Mouse (Mus musculus): ENCODE results near the gene Mbtps2.
A peak's percentile ranks its signal among the peaks of the same experiment; 100 is the strongest.

Gene Mbtps2

DNA sequence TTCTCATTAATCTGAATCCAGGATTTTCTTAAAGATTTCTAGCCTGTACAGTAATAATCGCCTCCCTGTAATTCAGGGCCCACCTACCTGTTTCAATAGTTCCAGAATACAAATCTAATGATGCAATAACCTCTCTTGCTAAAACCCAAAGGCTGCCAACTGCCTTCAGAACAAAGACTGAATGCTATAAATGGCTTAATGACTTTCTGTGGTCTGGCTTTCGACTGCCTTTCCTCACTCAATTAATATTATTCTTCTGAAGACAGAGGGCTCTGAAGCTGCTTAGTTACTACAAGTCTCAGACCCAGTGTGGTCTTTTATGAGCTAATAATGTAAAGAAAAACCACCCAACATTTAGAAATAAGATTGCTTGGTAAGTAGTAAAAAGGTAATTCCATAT is 96.6 kb downstream of the Mbtps2 start:
- DNase-seq = no peak

DNA sequence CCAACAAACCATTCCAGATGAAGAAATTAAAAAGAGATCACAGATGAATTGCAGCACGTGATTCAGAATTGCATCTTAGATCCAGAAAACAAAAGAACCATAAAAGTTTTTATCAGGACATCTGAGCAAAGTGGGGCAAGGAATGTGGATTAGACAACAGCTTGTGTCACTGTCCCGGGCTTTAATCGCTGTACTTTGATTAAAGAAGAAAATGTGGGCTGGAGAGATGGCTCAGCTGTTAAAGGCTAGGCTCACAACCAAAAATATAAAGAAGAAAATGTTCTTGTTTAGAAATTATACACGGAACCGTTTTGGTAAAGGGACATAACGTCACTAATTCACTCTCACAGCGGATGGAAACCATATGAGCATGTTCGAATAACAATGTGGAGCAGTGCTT is 98.5 kb downstream of the Mbtps2 start:
- DNase-seq = no peak

DNA sequence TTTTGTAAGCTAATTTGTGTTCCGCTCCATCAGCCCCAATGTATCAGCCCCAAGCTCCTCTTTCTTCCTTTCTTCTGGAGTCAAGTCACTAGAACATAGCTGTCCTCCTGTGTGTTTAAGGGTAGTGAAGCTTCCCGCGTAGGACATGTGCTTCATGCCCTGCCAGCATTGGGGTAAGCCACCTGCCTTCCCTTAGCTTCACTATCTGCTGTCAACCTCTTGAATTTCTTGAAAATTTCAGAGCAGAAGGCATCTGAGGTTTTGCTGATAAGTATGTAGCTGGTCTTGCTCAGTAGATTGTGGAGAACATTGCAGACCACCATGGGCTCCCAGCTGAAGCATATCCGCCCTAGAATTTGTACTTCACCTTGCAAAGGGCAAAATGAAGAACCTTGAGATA is 105.4 kb downstream of the Mbtps2 start:
- DNase-seq = no peak

DNA sequence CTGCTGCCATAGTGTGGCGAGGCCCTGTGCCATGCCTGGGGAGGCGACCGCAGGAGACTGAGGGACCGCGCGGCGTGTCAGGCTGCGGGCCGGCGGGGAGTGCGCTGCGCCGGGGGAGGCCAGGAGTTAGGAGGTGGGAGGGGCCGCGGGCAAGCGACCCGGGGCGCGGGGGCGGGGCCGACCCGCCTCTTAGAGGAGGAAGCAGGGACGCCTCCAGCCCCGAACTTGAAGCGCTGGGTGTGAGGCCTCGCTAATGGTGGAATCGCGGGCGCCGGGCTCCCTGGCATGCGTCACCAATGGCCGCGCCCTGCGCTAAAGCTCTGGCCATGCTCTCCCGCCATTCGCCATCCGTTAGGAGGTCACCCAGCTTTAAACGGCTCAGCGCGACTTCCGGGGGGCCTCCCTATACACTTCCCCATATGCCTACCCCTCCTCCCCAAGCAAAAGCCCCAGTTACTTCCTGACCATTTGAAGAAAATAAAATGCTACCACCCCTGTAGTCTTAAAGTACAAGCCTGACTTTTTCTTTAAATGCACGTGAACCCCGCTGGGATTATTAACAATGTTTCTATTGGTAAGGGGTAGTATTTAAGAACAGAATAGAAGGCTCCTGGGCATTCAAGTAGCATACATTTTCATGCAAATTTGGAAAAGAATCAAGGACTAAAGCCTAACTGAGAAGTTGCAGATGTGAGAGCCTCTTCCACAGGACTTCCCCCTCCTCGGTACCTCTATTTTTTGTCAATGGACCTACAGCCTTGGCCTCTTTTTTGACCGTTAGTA is 106.4 kb downstream of the Mbtps2 start, which contains the start of gene Sms:
Gene Sms (minus strand): TSS at position 344 of the 783 bp plus-strand sequence.
- peak; percentile 68 to 82 for DNase-seq

DNA sequence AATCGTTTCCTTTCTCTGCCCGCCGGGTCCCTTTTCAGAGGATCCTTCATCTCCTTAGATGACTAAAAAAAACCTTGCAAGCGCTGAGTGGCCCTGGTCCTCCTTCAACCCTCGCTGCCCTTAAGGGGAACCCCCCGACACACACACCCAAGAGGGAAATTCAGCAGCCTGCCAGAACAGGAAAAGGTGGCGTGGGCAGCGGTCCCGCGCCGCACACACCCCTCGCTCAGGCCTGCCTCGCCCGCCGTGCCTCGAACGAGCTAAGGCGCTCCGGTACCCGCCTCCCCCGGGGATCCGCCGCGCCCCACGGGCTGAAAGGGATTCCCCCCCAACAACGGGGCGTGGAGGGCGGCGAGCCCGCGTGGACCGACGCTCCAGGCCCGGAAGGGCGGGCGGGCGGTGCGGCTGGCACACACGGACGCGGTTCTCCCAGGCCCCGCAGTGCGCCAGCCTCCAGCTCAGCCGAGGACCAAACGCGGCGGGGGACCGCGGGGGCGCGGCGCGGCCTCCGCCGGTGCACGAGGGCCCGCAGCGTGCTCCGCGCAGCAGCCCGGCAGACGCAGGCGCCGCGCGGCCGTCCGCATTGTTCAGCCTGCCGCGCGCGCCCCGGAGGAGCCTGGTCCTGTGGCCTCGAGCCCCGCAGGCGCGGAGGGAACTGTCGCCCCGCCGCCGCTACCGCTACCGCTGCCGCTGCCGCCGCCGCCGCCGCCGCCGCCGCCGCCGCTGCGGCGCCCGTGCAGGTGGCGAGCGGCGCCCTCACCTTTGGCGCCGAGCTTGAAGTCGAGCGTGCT is 107.2 kb downstream of the Mbtps2 start:
- DNase-seq = peak; percentile 71 to 75

DNA sequence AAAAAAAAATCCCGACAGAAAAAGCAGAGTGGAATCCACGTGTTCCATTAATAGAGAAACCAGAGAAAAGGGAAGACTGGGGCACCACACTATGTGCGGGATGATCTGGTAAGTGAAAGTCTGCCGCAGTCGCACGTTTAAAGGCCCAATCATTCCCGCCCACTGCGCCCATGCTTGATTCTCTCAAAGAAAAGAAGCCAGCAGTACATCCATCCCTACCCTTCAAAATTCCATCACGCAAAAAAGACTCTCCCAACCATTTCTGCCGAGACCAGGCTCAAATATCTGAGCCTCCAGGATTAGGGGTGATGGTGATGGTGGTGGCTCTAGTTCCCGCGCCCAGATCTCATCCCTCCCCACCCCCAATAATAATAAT is 107.8 kb downstream of the Mbtps2 start:
- DNase-seq = peak in 1 of 2 experiments; percentile 35

DNA sequence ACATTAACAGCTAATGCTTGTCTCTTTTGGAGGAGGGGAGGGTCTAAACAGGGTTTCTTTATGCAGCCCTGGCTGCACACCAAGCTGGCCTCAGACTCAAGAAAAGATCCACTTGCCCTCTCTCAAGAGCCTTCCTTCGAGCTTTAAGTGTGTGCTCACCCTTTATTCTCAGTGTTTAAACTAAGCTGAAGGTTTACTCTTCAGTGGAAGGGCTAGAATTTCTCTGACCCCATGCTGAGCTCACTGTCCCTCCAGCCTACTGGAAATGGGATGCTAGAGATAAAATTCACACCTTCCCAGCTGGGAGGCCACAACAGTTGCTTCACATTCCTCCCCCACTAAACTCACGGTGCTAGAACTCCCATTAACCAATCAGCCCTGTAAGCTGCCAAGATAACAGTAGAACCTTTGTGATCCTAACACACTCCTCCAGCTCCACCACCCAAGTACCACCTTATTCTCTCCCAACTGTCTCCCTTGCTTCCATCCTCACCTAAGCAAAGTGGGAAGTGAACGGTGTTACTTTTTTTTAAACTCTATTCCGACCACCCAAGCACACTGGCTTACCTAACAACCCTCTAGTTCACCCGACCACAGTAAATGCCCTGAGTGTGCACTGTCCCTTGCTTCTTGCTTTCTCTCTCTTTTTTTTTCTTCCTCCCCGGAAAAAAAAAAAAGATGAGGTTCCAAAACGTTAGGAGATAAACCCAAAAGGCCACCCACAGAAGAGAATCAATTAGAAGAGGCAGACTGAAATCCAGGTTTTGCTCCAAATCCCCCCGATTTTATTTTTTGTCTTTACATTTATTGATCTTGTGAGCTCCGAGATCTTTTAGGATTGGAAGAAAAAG is 108.4 kb downstream of the Mbtps2 start:
- DNase-seq = peak in 1 of 2 experiments; percentile 14

DNA sequence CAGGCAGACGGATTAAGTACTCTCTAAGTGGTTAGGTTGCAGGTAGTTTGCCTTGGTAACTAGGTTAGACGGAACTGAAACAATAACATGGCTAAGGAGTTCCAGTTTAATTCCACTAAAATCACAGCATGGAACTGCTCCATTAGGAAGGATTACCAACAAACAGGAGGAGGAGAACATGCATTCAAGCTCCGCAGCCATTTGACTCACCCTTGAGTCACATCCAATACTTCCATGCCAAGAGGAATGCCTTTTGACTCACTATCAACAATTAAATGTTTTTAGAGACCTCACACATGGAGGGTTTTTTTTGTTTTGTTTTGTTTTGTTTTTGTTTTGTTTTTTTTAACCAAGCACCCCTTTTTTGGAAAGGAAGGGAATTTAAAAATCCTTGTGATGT is 109.7 kb downstream of the Mbtps2 start:
- no peak for DNase-seq

DNA sequence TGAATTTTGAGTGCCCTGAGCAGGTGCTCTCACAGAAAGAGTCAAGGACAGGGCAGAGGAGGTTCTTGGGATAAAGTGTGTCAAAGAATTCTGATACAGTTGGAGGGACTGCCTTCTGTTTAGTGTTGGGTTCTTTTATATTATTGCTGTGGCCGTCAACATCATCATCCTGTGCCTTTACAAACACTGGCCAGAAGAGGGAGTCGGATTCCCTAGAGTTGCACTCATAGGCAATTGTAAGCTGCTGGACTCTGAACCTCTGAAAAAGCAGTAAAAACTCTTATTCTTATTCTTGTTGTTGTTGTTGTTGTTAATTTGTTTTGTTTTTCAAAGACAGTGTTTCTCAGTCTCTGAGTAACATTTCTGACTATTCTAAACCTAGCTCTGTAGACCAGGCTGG is 111.8 kb downstream of the Mbtps2 start:
- peak; percentile 33 to 64 for DNase-seq

All from cerebellum, postnatal 25 days (tissue).